Comparison of ENCODE assay signal across 8 mouse cellular contexts in genomic region chrX:77509776-77510175, GRCm38 (mm10). TPM values are rescaled to one million over a fixed set of nuclear protein-coding genes. Genes with fewer than 3 reads are reported as not detected.
DNase-seq lines count a peak whose midpoint lies in the region; ATAC-seq and TF ChIP-seq lines count a peak whose summit lies in the region.

No protein-coding gene starts in this region.

- H3K9ac ChIP-seq in forebrain, embryonic 13.5 days = peak overlapping the region; percentile 83; the same call in 1 of the 2 replicates
- no peak overlapping the region for H3K9ac ChIP-seq in kidney, embryonic 16.5 days (replicated peaks; ENCODE audit: low read length)
- H3K9ac ChIP-seq in lung, postnatal 0 days (replicated peaks; ENCODE audit: low read depth) = no peak overlapping the region

- WGBS in forebrain, embryonic 13.5 days = 23% methylated on average over 10 of the region's 10 CpGs
- WGBS in kidney, embryonic 16.5 days = 22% methylated on average over 10 of the region's 10 CpGs
- 15% methylated on average over 10 of the region's 10 CpGs for WGBS in lung, postnatal 0 days

- peak; percentile 19 for DNase-seq in layer of hippocampus, adult 11-12 months (ENCODE audit: low spot score)
- DNase-seq in layer of hippocampus, adult 9-10 months (ENCODE audit: low spot score) = no peak
- DNase-seq in lung, postnatal 0 days (ENCODE audit: low spot score) = no peak
- peak; percentile 20 for DNase-seq in right cerebral cortex, postnatal 25 days

- peak overlapping the region; percentile 54 for H3K4me3 ChIP-seq in brown adipose tissue, adult 24 weeks (ENCODE audit: insufficient read depth, low read depth, low read length)
- peak overlapping the region; percentile 61 for H3K4me3 ChIP-seq in forebrain, embryonic 13.5 days
- H3K4me3 ChIP-seq in kidney, embryonic 16.5 days (ENCODE audit: low read length) = peak overlapping the region; percentile 60; the same call in 1 of the 2 replicates
- no peak overlapping the region for H3K4me3 ChIP-seq in lung, postnatal 0 days (ENCODE audit: low read depth, low read length)

- H3K27me3 ChIP-seq in forebrain, embryonic 13.5 days = no peaks in the 10 kb centered on the region
- no peaks in the 10 kb centered on the region for H3K27me3 ChIP-seq in kidney, embryonic 16.5 days (ENCODE audit: insufficient read depth, low read length)
- H3K27me3 ChIP-seq in lung, postnatal 0 days (replicated peaks; ENCODE audit: insufficient read depth, low read length) = no peaks in the 10 kb centered on the region

- H3K4me2 ChIP-seq in forebrain, embryonic 13.5 days = peak overlapping the region; percentile 62
- peak overlapping the region; percentile 54 for H3K4me2 ChIP-seq in kidney, embryonic 16.5 days (replicated peaks; ENCODE audit: low read depth, low read length)
- H3K4me2 ChIP-seq in lung, postnatal 0 days (replicated peaks; ENCODE audit: low read depth, low read length) = peak overlapping the region; percentile 53

- ATAC-seq in forebrain, embryonic 13.5 days = peak; percentile 23; the same call in 1 of the 2 replicates
- ATAC-seq in kidney, embryonic 16.5 days (ENCODE audit: low FRiP score, low TSS enrichment) = no peak
- no peak for ATAC-seq in lung, postnatal 0 days
- ATAC-seq in erythroid progenitor cell, adult 5-6 weeks (replicated peaks; ENCODE audit: low FRiP score, poor library complexity, severe bottlenecking) = no peak

- H3K9me3 ChIP-seq in forebrain, embryonic 13.5 days (replicated peaks) = no peaks in the 10 kb centered on the region
- no peaks in the 10 kb centered on the region for H3K9me3 ChIP-seq in kidney, embryonic 16.5 days (ENCODE audit: low read length)
- H3K9me3 ChIP-seq in lung, postnatal 0 days (ENCODE audit: low read length) = no peaks in the 10 kb centered on the region

- TF ChIP-seq CTCF in lung, postnatal 0 days (IDR thresholded peaks at IDR 0.05) = no peak

- peaks cover 2% of the 10 kb centered on the region for H3K4me1 ChIP-seq in brown adipose tissue, adult 24 weeks (ENCODE audit: control insufficient read depth, insufficient read depth, insufficient read length, low read length)
- peaks cover 8% of the 10 kb centered on the region for H3K4me1 ChIP-seq in forebrain, embryonic 13.5 days
- H3K4me1 ChIP-seq in kidney, embryonic 16.5 days (ENCODE audit: insufficient read depth, low read length) = 0 out of 2 replicates have a peak, but pooled peaks cover 19% of the 10 kb centered on the region
- no peaks in the 10 kb centered on the region for H3K4me1 ChIP-seq in lung, postnatal 0 days (ENCODE audit: insufficient read depth, low read depth, low read length)

- no peaks in the 10 kb centered on the region for H3K36me3 ChIP-seq in forebrain, embryonic 13.5 days (ENCODE audit: poor library complexity, severe bottlenecking)
- H3K36me3 ChIP-seq in kidney, embryonic 16.5 days (ENCODE audit: insufficient read depth, low read length) = no peaks in the 10 kb centered on the region
- H3K36me3 ChIP-seq in lung, postnatal 0 days (ENCODE audit: insufficient read depth, low read length) = no peaks in the 10 kb centered on the region

- peak overlapping the region; percentile 77 for H3K27ac ChIP-seq in brown adipose tissue, adult 24 weeks (replicated peaks; ENCODE audit: low read depth, low read length)
- H3K27ac ChIP-seq in forebrain, embryonic 13.5 days = peak overlapping the region; percentile 95
- peak overlapping the region; percentile 90 for H3K27ac ChIP-seq in kidney, embryonic 16.5 days (ENCODE audit: low read length)
- peak overlapping the region; percentile 94 for H3K27ac ChIP-seq in lung, postnatal 0 days (ENCODE audit: low read length)

- TF ChIP-seq EP300 in lung, postnatal 0 days (IDR thresholded peaks at IDR 0.05) = no peak

RNA-seq across cellular contexts. Expression of gene Tbl1x, which starts 1.0 kb away (rescaled TPM):
- polyA plus RNA-seq in brown adipose tissue, adult 24 weeks (2012; ENCODE audit: insufficient read depth, insufficient read length, missing spikeins) = 23.2 and 30.4 TPM in 2 replicates
- 55.6 and 62.1 TPM in 2 replicates for polyA plus RNA-seq in forebrain, embryonic 13.5 days (2015; fragmentation: Nextera tagmentation; extraction: Ambion mirVana)
- 79.6 and 80.0 TPM in 2 replicates for polyA plus RNA-seq in kidney, embryonic 16.5 days (2015; fragmentation: Nextera tagmentation; extraction: Ambion mirVana)
- 37.9 and 45.2 TPM in 2 replicates for polyA plus RNA-seq in lung, postnatal 0 days (2015; fragmentation: Nextera tagmentation; extraction: Ambion mirVana)
- 17.2 and 20.2 TPM in 2 replicates for total RNA-seq in erythroid progenitor cell, adult 5-6 weeks (2015; ENCODE audit: low replicate concordance)
- total RNA-seq in erythroid progenitor cell, adult 5-6 weeks (2017; ENCODE audit: low replicate concordance) = 8.3 and 9.4 TPM in 2 replicates

Comparison
In these comparisons a context has a peak if more than half of its experiments do, and no peak if none do; other contexts are left out.
1. DNase-seq: peak in layer of hippocampus, adult 11-12 months (single experiment) and right cerebral cortex, postnatal 25 days (single experiment); none in layer of hippocampus, adult 9-10 months (single experiment) and lung, postnatal 0 days (single experiment).
2. Peak in every context shown above with its lines, with median percentiles within 50 percentile points of each other: H3K27ac ChIP-seq and H3K4me2 ChIP-seq.